Mouse (Mus musculus) cerebellum, adult 2 months (tissue): ENCODE results near the gene Capn3.

Experiments
- CTCF ChIP-seq: fragments of 200-500 bp; IDR thresholded peaks from 2 replicates; pipeline ENCODE4 v1.5.1; 2011; ENCODE audit warnings: low read depth, mild to moderate bottlenecking, control low read depth, low read length, moderate library complexity, borderline replicate concordance; ENCODE audit not compliant: insufficient read depth
- POLR2A ChIP-seq: fragments of 200-500 bp; IDR thresholded peaks from 2 replicates; pipeline ENCODE4 v1.6.1; 2011; ENCODE audit warnings: low read length, control low read depth, borderline replicate concordance; ENCODE audit not compliant: insufficient read depth

GRCm38 (mm10) chr2:120465397-120465785 lies 9.6 kb downstream of the Capn3 start:
- TF ChIP-seq CTCF = no peak
- no peak for TF ChIP-seq POLR2A
